Mouse (Mus musculus): ENCODE results near the gene Olfr1048. TPM values are rescaled to one million over a fixed set of nuclear protein-coding genes. Genes with fewer than 3 reads are reported as not detected.

Olfr1048 gene
- polyA plus RNA-seq, 1 experiment from 2014 or later, result not detected

Other genes starting within 250 kb of the Olfr1048 start
- gene Olfr1031, start 250.0 kb downstream of the Olfr1048 start, polyA plus RNA-seq (2015; fragmentation: Nextera tagmentation; extraction: Ambion mirVana), result not detected in 2 replicates
- not detected in 2 replicates for gene Olfr1032, start 234.7 kb downstream of the Olfr1048 start, polyA plus RNA-seq (2015; fragmentation: Nextera tagmentation; extraction: Ambion mirVana)
- 3.9 and 5.5 TPM in 2 replicates for gene Olfr1033, start 219.7 kb downstream of the Olfr1048 start, polyA plus RNA-seq (2015; fragmentation: Nextera tagmentation; extraction: Ambion mirVana)
- gene Olfr1034, start 194.4 kb downstream of the Olfr1048 start, polyA plus RNA-seq (2015; fragmentation: Nextera tagmentation; extraction: Ambion mirVana), result 0.10 TPM in 1 of 2 replicates, not detected in the other
- gene Olfr1036, start 166.3 kb downstream of the Olfr1048 start, polyA plus RNA-seq (2015; fragmentation: Nextera tagmentation; extraction: Ambion mirVana), result not detected in 2 replicates
- not detected in 2 replicates for gene Olfr1037, start 152.9 kb downstream of the Olfr1048 start, polyA plus RNA-seq (2015; fragmentation: Nextera tagmentation; extraction: Ambion mirVana)
- not detected in 2 replicates for gene Olfr1039, start 104.4 kb downstream of the Olfr1048 start, polyA plus RNA-seq (2015; fragmentation: Nextera tagmentation; extraction: Ambion mirVana)
- not detected in 2 replicates for gene Olfr1040, start 93.6 kb downstream of the Olfr1048 start, polyA plus RNA-seq (2015; fragmentation: Nextera tagmentation; extraction: Ambion mirVana)
- not detected in 2 replicates for gene Olfr1042, start 78.5 kb downstream of the Olfr1048 start, polyA plus RNA-seq (2015; fragmentation: Nextera tagmentation; extraction: Ambion mirVana)
- gene Olfr1043, start 72.8 kb downstream of the Olfr1048 start, polyA plus RNA-seq (2015; fragmentation: Nextera tagmentation; extraction: Ambion mirVana), result not detected in 2 replicates
- gene Olfr1044, start 62.5 kb downstream of the Olfr1048 start, polyA plus RNA-seq (2015; fragmentation: Nextera tagmentation; extraction: Ambion mirVana), result not detected in 2 replicates
- gene Olfr52, start 54.6 kb downstream of the Olfr1048 start, polyA plus RNA-seq (2015; fragmentation: Nextera tagmentation; extraction: Ambion mirVana), result not detected in 2 replicates
- gene Olfr1045, start 37.3 kb downstream of the Olfr1048 start, polyA plus RNA-seq (2015; fragmentation: Nextera tagmentation; extraction: Ambion mirVana), result not detected in 2 replicates
- not detected in 2 replicates for gene Olfr1046, start 21.0 kb downstream of the Olfr1048 start, polyA plus RNA-seq (2015; fragmentation: Nextera tagmentation; extraction: Ambion mirVana)
- gene Olfr1047, start 8.9 kb downstream of the Olfr1048 start, polyA plus RNA-seq (2015; fragmentation: Nextera tagmentation; extraction: Ambion mirVana), result not detected in 2 replicates
- not detected in 2 replicates for gene Olfr1049, start 18.0 kb upstream of the Olfr1048 start, polyA plus RNA-seq (2015; fragmentation: Nextera tagmentation; extraction: Ambion mirVana)
- not detected in 2 replicates for gene Olfr1051, start 38.8 kb upstream of the Olfr1048 start, polyA plus RNA-seq (2015; fragmentation: Nextera tagmentation; extraction: Ambion mirVana)
- not detected in 2 replicates for gene Olfr1052, start 52.2 kb upstream of the Olfr1048 start, polyA plus RNA-seq (2015; fragmentation: Nextera tagmentation; extraction: Ambion mirVana)
- gene Olfr1053, start 75.0 kb upstream of the Olfr1048 start, polyA plus RNA-seq (2015; fragmentation: Nextera tagmentation; extraction: Ambion mirVana), result not detected in 2 replicates
- gene Olfr1054, start 95.1 kb upstream of the Olfr1048 start, polyA plus RNA-seq (2015; fragmentation: Nextera tagmentation; extraction: Ambion mirVana), result not detected in 2 replicates
- gene Olfr1055, start 110.0 kb upstream of the Olfr1048 start, polyA plus RNA-seq (2015; fragmentation: Nextera tagmentation; extraction: Ambion mirVana), result not detected in 2 replicates
- not detected in 2 replicates for gene Olfr1056, start 122.2 kb upstream of the Olfr1048 start, polyA plus RNA-seq (2015; fragmentation: Nextera tagmentation; extraction: Ambion mirVana)
- gene Olfr1057, start 138.1 kb upstream of the Olfr1048 start, polyA plus RNA-seq (2015; fragmentation: Nextera tagmentation; extraction: Ambion mirVana), result not detected in 2 replicates
- gene Olfr1058, start 148.3 kb upstream of the Olfr1048 start, polyA plus RNA-seq (2015; fragmentation: Nextera tagmentation; extraction: Ambion mirVana), result not detected in 2 replicates
- gene Olfr1061, start 173.8 kb upstream of the Olfr1048 start, polyA plus RNA-seq (2015; fragmentation: Nextera tagmentation; extraction: Ambion mirVana), result not detected in 2 replicates
- not detected in 2 replicates for gene Olfr1062, start 186.5 kb upstream of the Olfr1048 start, polyA plus RNA-seq (2015; fragmentation: Nextera tagmentation; extraction: Ambion mirVana)
- not detected in 2 replicates for gene Olfr1065, start 210.3 kb upstream of the Olfr1048 start, polyA plus RNA-seq (2015; fragmentation: Nextera tagmentation; extraction: Ambion mirVana)
- not detected in 2 replicates for gene Olfr1066, start 216.0 kb upstream of the Olfr1048 start, polyA plus RNA-seq (2015; fragmentation: Nextera tagmentation; extraction: Ambion mirVana)
- not detected in 2 replicates for gene Olfr228, start 247.1 kb upstream of the Olfr1048 start, polyA plus RNA-seq (2015; fragmentation: Nextera tagmentation; extraction: Ambion mirVana)